Mouse (Mus musculus) mammary gland, adult 2 months (tissue): Measurements from ENCODE around the gene Park7. TPM values are rescaled to one million over a fixed set of nuclear protein-coding genes. Genes with fewer than 3 reads are reported as not detected.

Experiments
- polyA plus RNA-seq: library from polyadenylated mRNA; depleted of rRNA; stranded (reverse); fragments of >200 nt; gene quantifications from 2 replicates; pipeline ENCODE4 v1.2.3, GENCODE M21; 2012; ENCODE audit warnings: low replicate concordance; rRNA removed

The Park7 gene
- polyA plus RNA-seq, result 92.2 and 113 TPM in 2 replicates

GRCm38 (mm10) chr4:150914290-150914733 is at the start of gene Park7, which contains the start of gene Tnfrsf9:
Park7 (minus strand) TSS chr4:150914437.
Tnfrsf9 (plus strand) TSS chr4:150914562.

GRCm38 (mm10) chr4:150853680-150854461 is 60.4 kb downstream of the Park7 start, which contains the start of gene Errfi1:
Errfi1 (plus strand) TSS chr4:150853919.

Other genes with a start within 250 kb of the Park7 start
- gene Errfi1, start 60.5 kb downstream of the Park7 start, polyA plus RNA-seq, result 19.6 and 35.3 TPM in 2 replicates
- 3.2 and 3.3 TPM in 2 replicates for gene Tnfrsf9, start 125 bp upstream of the Park7 start, polyA plus RNA-seq
- not detected in 2 replicates for gene Uts2, start 82.7 kb upstream of the Park7 start, polyA plus RNA-seq
- 16.4 and 19.8 TPM in 2 replicates for gene Per3, start 130.2 kb upstream of the Park7 start, polyA plus RNA-seq
- gene Vamp3, start 143.5 kb upstream of the Park7 start, polyA plus RNA-seq, result 24.7 and 69.8 TPM in 2 replicates
- not detected in 2 replicates for gene Gm13090, start 175.1 kb upstream of the Park7 start, polyA plus RNA-seq